Mouse (Mus musculus) forebrain, embryonic 11.5 days (tissue): Measurements from ENCODE around the gene Arl4c. TPM values are rescaled to one million over a fixed set of nuclear protein-coding genes. Genes with fewer than 3 reads are reported as not detected.

Experiments used
- polyA plus RNA-seq: library from polyadenylated mRNA; unstranded; fragments of >200 nt; fragmentation: Nextera tagmentation; extraction: Ambion mirVana; gene quantifications from 2 replicates; pipeline ENCODE4 v1.2.1, GENCODE M21; 2014

Gene Arl4c
- polyA plus RNA-seq, 1 experiment from 2014 or later, result 9.2 TPM

Other genes starting within 250 kb of the Arl4c start
- not detected in 2 replicates for gene Glrp1, start 192.2 kb downstream of the Arl4c start, polyA plus RNA-seq